Comparison of ENCODE assay signal across 9 mouse cellular contexts in the genomic region with DNA sequence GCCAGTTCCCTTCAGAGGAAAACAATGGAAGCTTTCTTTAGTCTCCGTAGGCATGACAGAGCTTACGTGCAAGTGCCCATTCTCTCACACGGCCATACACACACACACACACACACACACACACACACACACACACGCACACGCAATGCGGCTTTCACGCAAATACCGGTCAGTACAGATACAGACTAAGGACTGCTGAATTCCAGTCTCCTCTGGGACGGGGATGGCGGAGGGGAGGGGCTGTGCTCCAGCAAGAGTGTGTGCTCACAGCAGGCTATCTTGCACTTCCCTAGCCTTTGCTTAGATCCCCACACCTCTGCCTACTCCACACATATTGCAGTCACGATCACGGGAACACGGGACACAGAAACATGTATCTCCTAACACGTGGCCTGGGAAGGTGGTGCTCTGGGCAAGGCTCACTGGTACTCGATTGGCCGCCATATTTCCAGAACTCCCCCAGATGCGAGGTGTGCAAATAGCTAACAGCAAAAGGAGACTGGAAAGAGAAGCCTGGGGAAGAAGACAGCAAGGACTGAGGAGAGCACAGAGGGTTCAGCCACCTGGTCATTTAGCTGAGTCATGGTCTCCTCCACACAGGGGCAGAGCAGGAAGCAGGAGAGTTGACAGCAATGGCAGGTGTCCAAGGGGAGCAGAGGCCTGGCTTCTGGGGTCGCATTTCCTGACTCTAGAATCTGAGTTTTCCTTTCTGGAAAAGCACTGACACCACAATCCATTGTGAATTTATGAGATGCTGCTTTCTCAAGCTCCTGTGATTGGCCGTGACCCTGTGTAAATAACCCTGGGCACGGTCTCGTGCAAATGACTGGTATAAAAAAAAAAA. TPM values are rescaled to one million over a fixed set of nuclear protein-coding genes. Genes with fewer than 3 reads are reported as not detected.
DNase-seq lines count a peak whose midpoint lies in the region; ATAC-seq and TF ChIP-seq lines count a peak whose summit lies in the region.
"Had no signal": no experiment of that assay in that cellular context is flagged by ENCODE, and none has a peak within 500 bp of the region (broad histone marks: within the 10 kb centered on the region; RNA-seq: fewer than 3 reads in every experiment).

No protein-coding gene starts in this region.

- TF ChIP-seq CTCF in hindbrain, postnatal 0 days (IDR thresholded peaks at IDR 0.05; ENCODE audit: low read depth), result no peak
- no peak for TF ChIP-seq CTCF in forebrain, postnatal 0 days (IDR thresholded peaks at IDR 0.05; ENCODE audit: low read depth)

- H3K9ac ChIP-seq in hindbrain, postnatal 0 days (replicated peaks; ENCODE audit: low read length), result no peak overlapping the region
- H3K9ac ChIP-seq in kidney, embryonic 16.5 days (replicated peaks; ENCODE audit: low read length), result no peak overlapping the region
- H3K9ac ChIP-seq in midbrain, embryonic 14.5 days (replicated peaks; ENCODE audit: low read length), result no peak overlapping the region
- no peak overlapping the region for H3K9ac ChIP-seq in forebrain, postnatal 0 days
- H3K9ac ChIP-seq: embryonic facial prominence, embryonic 15.5 days had no signal

- H3K4me3 ChIP-seq in hindbrain, embryonic 10.5 days, result no peak overlapping the region
- no peak overlapping the region for H3K4me3 ChIP-seq in hindbrain, postnatal 0 days (ENCODE audit: low read length)
- H3K4me3 ChIP-seq in kidney, embryonic 16.5 days (ENCODE audit: low read length), result no peak overlapping the region
- H3K4me3 ChIP-seq in midbrain, embryonic 14.5 days (replicated peaks; ENCODE audit: low read depth, low read length), result no peak overlapping the region
- no peak overlapping the region for H3K4me3 ChIP-seq in forebrain, postnatal 0 days (ENCODE audit: low read depth, low read length)
- H3K4me3 ChIP-seq: embryonic facial prominence, embryonic 15.5 days had no signal

- no peak overlapping the region for H3K4me2 ChIP-seq in hindbrain, postnatal 0 days (ENCODE audit: low read depth, low read length)
- H3K4me2 ChIP-seq in kidney, embryonic 16.5 days (replicated peaks; ENCODE audit: low read depth, low read length), result no peak overlapping the region
- H3K4me2 ChIP-seq in midbrain, embryonic 14.5 days (ENCODE audit: low read length), result no peak overlapping the region
- H3K4me2 ChIP-seq in forebrain, postnatal 0 days (ENCODE audit: low read depth), result no peak overlapping the region
- H3K4me2 ChIP-seq: embryonic facial prominence, embryonic 15.5 days had no signal

- peaks cover 51% of the 10 kb centered on the region for H3K4me1 ChIP-seq in hindbrain, embryonic 10.5 days (replicated peaks)
- no peaks in the 10 kb centered on the region for H3K4me1 ChIP-seq in hindbrain, postnatal 0 days (ENCODE audit: insufficient read depth, low read length)
- H3K4me1 ChIP-seq in kidney, embryonic 16.5 days (ENCODE audit: insufficient read depth, low read length), result peaks cover 53% of the 10 kb centered on the region
- H3K4me1 ChIP-seq in midbrain, embryonic 14.5 days (ENCODE audit: control insufficient read depth, insufficient read depth, low read length), result peaks cover 13% of the 10 kb centered on the region; the same call in 1 of the 2 replicates
- no peaks in the 10 kb centered on the region for H3K4me1 ChIP-seq in forebrain, postnatal 0 days (ENCODE audit: insufficient read depth)

- 69% methylated on average over 21 of the region's 21 CpGs for WGBS in hindbrain, embryonic 10.5 days
- 65% methylated on average over 21 of the region's 21 CpGs for WGBS in hindbrain, postnatal 0 days
- WGBS in kidney, embryonic 16.5 days, result 62% methylated on average over 21 of the region's 21 CpGs
- 68% methylated on average over 21 of the region's 21 CpGs for WGBS in midbrain, embryonic 14.5 days
- 75% methylated on average over 21 of the region's 21 CpGs for WGBS in forebrain, postnatal 0 days

- no peak for ATAC-seq in hindbrain, postnatal 0 days
- ATAC-seq in erythroblast, adult 5-6 weeks (replicated peaks; ENCODE audit: low FRiP score, poor library complexity, severe bottlenecking), result peak; percentile 68
- ATAC-seq in kidney, embryonic 16.5 days (ENCODE audit: low FRiP score, low TSS enrichment), result peak; percentile 78
- ATAC-seq in midbrain, embryonic 14.5 days (ENCODE audit: low FRiP score, low TSS enrichment), result 0 out of 2 replicates have a peak, but pooled peaks have one; percentile 20
- no peak for ATAC-seq in forebrain, postnatal 0 days

- peak; percentile 22 for DNase-seq in hindbrain, embryonic 10.5 days (ENCODE audit: low spot score)
- no peak for DNase-seq in hindbrain, postnatal 0 days (ENCODE audit: low spot score)
- DNase-seq in midbrain, embryonic 14.5 days, result no peak
- no peak for DNase-seq in thymus, postnatal 4 days
- no peak for DNase-seq in spleen, adult 12 weeks (ENCODE audit: low spot score)
- no peak for DNase-seq in forebrain, postnatal 0 days

- H3K27ac ChIP-seq in hindbrain, embryonic 10.5 days, result peak overlapping the region; percentile 50; the same call in 1 of the 2 replicates
- no peak overlapping the region for H3K27ac ChIP-seq in hindbrain, postnatal 0 days
- H3K27ac ChIP-seq in kidney, embryonic 16.5 days (ENCODE audit: low read length), result peak overlapping the region; percentile 76
- no peak overlapping the region for H3K27ac ChIP-seq in midbrain, embryonic 14.5 days (replicated peaks; ENCODE audit: low read depth, low read length)
- H3K27ac ChIP-seq in forebrain, postnatal 0 days (ENCODE audit: low read depth, low read length), result no peak overlapping the region
- H3K27ac ChIP-seq: embryonic facial prominence, embryonic 15.5 days had no signal

- H3K27me3 ChIP-seq in hindbrain, embryonic 10.5 days (ENCODE audit: insufficient read depth, poor library complexity, severe bottlenecking), result no peaks in the 10 kb centered on the region
- no peaks in the 10 kb centered on the region for H3K27me3 ChIP-seq in hindbrain, postnatal 0 days (ENCODE audit: insufficient read depth, low read length)
- H3K27me3 ChIP-seq in kidney, embryonic 16.5 days (ENCODE audit: insufficient read depth, low read length), result no peaks in the 10 kb centered on the region
- no peaks in the 10 kb centered on the region for H3K27me3 ChIP-seq in midbrain, embryonic 14.5 days (ENCODE audit: control insufficient read depth, insufficient read depth, low read length)
- H3K27me3 ChIP-seq in forebrain, postnatal 0 days (ENCODE audit: insufficient read depth, low read length), result no peaks in the 10 kb centered on the region
- H3K27me3 ChIP-seq: embryonic facial prominence, embryonic 15.5 days had no signal

- H3K36me3 ChIP-seq in hindbrain, embryonic 10.5 days, result no peaks in the 10 kb centered on the region
- H3K36me3 ChIP-seq in hindbrain, postnatal 0 days (ENCODE audit: insufficient read depth, low read length), result no peaks in the 10 kb centered on the region
- no peaks in the 10 kb centered on the region for H3K36me3 ChIP-seq in kidney, embryonic 16.5 days (ENCODE audit: insufficient read depth, low read length)
- H3K36me3 ChIP-seq in midbrain, embryonic 14.5 days (ENCODE audit: control insufficient read depth, insufficient read depth, low read length), result no peaks in the 10 kb centered on the region
- no peaks in the 10 kb centered on the region for H3K36me3 ChIP-seq in forebrain, postnatal 0 days (ENCODE audit: insufficient read depth)
- H3K36me3 ChIP-seq: embryonic facial prominence, embryonic 15.5 days had no signal

- no peaks in the 10 kb centered on the region for H3K9me3 ChIP-seq in hindbrain, embryonic 10.5 days
- H3K9me3 ChIP-seq in hindbrain, postnatal 0 days (ENCODE audit: low read length), result no peaks in the 10 kb centered on the region
- H3K9me3 ChIP-seq in kidney, embryonic 16.5 days (ENCODE audit: low read length), result no peaks in the 10 kb centered on the region
- H3K9me3 ChIP-seq in midbrain, embryonic 14.5 days (ENCODE audit: control insufficient read depth, low read length), result no peaks in the 10 kb centered on the region
- H3K9me3 ChIP-seq in forebrain, postnatal 0 days (ENCODE audit: low read length), result no peaks in the 10 kb centered on the region
- H3K9me3 ChIP-seq: embryonic facial prominence, embryonic 15.5 days had no signal

RNA-seq across cellular contexts. Expression of a gene that starts 56.3 kb away (rescaled TPM):
- polyA plus RNA-seq in hindbrain, embryonic 10.5 days (2016; fragmentation: Nextera tagmentation; extraction: Ambion mirVana), result 32.4 and 37.8 TPM in 2 replicates
- 5.0 and 9.9 TPM in 2 replicates for total RNA-seq in hindbrain, postnatal 0 days (2014; rRNA removed)
- polyA plus RNA-seq in hindbrain, postnatal 0 days (2015; fragmentation: Nextera tagmentation; extraction: Ambion mirVana), result 7.3 and 9.0 TPM in 2 replicates
- 6.7 and 11.0 TPM in 2 replicates for total RNA-seq in erythroblast, adult 5-6 weeks (2015; ENCODE audit: low replicate concordance)
- 3.7 and 6.6 TPM in 2 replicates for total RNA-seq in erythroblast, adult 5-6 weeks (2017; ENCODE audit: low replicate concordance)
- polyA plus RNA-seq in kidney, embryonic 16.5 days (2015; fragmentation: Nextera tagmentation; extraction: Ambion mirVana), result 71.6 and 75.8 TPM in 2 replicates
- 21.4 and 26.6 TPM in 2 replicates for polyA plus RNA-seq in midbrain, embryonic 14.5 days (2014; fragmentation: Nextera tagmentation; extraction: Ambion mirVana)
- total RNA-seq in forebrain, postnatal 0 days (2014; rRNA removed), result 16.5 and 16.6 TPM in 2 replicates
- 6.9 and 7.7 TPM in 2 replicates for polyA plus RNA-seq in forebrain, postnatal 0 days (2015; fragmentation: Nextera tagmentation; extraction: Ambion mirVana)

Comparison
In these comparisons a context has a peak if more than half of its experiments do, and no peak if none do; other contexts are left out.
1. H3K27ac ChIP-seq: peak in hindbrain, embryonic 10.5 days (single experiment) and kidney, embryonic 16.5 days (single experiment); none in hindbrain, postnatal 0 days (single experiment), midbrain, embryonic 14.5 days (single experiment) and forebrain, postnatal 0 days (single experiment).
2. ATAC-seq: peak in erythroblast, adult 5-6 weeks (single experiment), kidney, embryonic 16.5 days (single experiment) and midbrain, embryonic 14.5 days (single experiment); none in hindbrain, postnatal 0 days (single experiment) and forebrain, postnatal 0 days (single experiment).